Mouse (Mus musculus): Measurements from ENCODE around the gene Tlcd1.

GRCm38 (mm10) chr11:78193113-78193512 is 16.6 kb downstream of the Tlcd1 start, which contains the start of gene Proca1:
- TF ChIP-seq CTCF (IDR thresholded peaks at IDR 0.05; ENCODE audit: borderline replicate concordance, extremely low read depth, insufficient read depth, insufficient read length) (no peak), POLR2A (IDR thresholded peaks at IDR 0.05; ENCODE audit: borderline replicate concordance, extremely low read depth, insufficient read depth, insufficient read length, poor library complexity, severe bottlenecking) (no peak)
